Mouse (Mus musculus): Measurements from ENCODE around the gene Ptger1.

- no peak for TF ChIP-seq CTCF (conservative IDR thresholded peaks at IDR 0.05; ENCODE audit: insufficient read depth, insufficient read length, low read depth, low read length)
- no peak for TF ChIP-seq POLR2A (IDR thresholded peaks at IDR 0.05; ENCODE audit: low read depth, low read length)
Measured at GRCm38 (mm10) chr8:83698291-83698660, 31.8 kb downstream of the Ptger1 start.

Data from kidney, adult 2 months (tissue).